Mouse (Mus musculus): Measurements from ENCODE around the gene Fam76a. TPM values are rescaled to one million over a fixed set of nuclear protein-coding genes. Genes with fewer than 3 reads are reported as not detected.

Fam76a gene
- 27.2 and 43.3 TPM in 2 replicates for polyA plus RNA-seq (2014; fragmentation: Nextera tagmentation; extraction: Ambion mirVana)

DNA sequence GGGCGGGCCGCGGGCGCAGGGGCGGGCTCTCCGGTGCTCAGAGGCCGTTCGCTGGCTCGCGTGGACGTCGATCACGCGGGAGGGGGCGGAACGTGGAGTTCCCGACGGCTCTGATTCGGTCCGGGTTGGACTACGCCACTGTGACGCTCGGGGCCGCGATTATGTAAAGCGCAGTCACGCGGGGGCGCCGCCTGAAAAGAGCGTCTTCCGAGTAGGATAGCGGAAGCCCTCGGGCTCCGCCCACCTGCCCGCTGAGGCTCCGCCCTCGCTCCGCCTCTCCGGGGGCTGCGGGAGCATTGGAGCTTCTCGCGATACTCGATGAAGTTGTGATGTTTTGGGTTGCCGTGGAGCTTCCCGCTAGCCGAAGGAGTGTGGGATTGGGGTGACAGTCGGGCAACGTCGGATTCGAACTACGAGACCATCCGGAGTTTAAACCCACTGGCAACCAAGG lies at the start of gene Fam76a:
Gene Fam76a, minus strand, starts transcription at position 1 of the 451 bp plus-strand sequence.
- Histone ChIP-seq H3K4me1 (ENCODE audit: control insufficient read depth, insufficient read depth, low read length) (peaks cover 14% of the 10 kb centered on the region), H3K9me3 (ENCODE audit: control insufficient read depth, low read length) (no peaks in the 10 kb centered on the region), H3K36me3 (ENCODE audit: control insufficient read depth, insufficient read depth, low read length) (peaks cover 6% of the 10 kb centered on the region; the same call in 1 of the 2 replicates), H3K27ac (ENCODE audit: low read depth, low read length) (peak within 1 kb of the TSS; percentile 65), H3K4me3 (ENCODE audit: low read length) (peak within 1 kb of the TSS; percentile 97), H3K9ac (ENCODE audit: low read depth, low read length) (peak within 1 kb of the TSS; percentile 88), H3K4me2 (replicated peaks; ENCODE audit: low read depth, low read length) (peak within 1 kb of the TSS; percentile 91), H3K27me3 (ENCODE audit: control insufficient read depth, insufficient read depth, low read length) (no peaks in the 10 kb centered on the region)
- WGBS: under 1% methylated on average over 50 of the region's 53 CpGs
- peak; percentile 97 for ATAC-seq (ENCODE audit: low FRiP score, low TSS enrichment)

DNA sequence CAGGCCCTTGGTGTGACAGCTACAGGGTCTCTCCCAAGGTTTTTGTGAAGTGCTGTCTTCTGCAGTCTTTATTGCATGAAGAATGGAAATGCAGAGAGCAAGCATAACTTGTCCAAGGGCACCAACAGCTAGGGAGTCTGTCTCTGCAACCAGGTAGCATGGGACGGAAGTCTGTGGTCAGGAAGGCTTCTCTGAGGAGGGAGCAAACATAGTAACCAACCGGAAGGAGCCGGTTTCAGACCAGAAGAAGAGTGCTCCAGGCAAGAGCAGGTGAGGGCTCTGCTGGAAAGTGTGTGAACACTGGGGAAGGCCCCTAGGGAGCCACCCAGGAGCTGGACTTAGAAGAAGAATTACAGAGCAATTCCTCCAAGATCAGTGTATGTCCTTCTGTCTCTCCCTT lies 49.7 kb upstream of the Fam76a start:
- no peaks in the 10 kb centered on the region for H3K9me3 ChIP-seq (ENCODE audit: control insufficient read depth, low read length)
- H3K27me3 ChIP-seq (ENCODE audit: control insufficient read depth, insufficient read depth, low read length): peaks cover 22% of the 10 kb centered on the region
- H3K4me1 ChIP-seq (ENCODE audit: control insufficient read depth, insufficient read depth, low read length): peaks cover 19% of the 10 kb centered on the region
- H3K27ac ChIP-seq (ENCODE audit: low read depth, low read length): no peak overlapping the region
- no peak for ATAC-seq (ENCODE audit: low FRiP score, low TSS enrichment)
- no peak overlapping the region for H3K4me2 ChIP-seq (replicated peaks; ENCODE audit: low read depth, low read length)
- H3K9ac ChIP-seq (ENCODE audit: low read depth, low read length): no peak overlapping the region
- 78% methylated on average over 3 of the region's 3 CpGs for WGBS
- no peaks in the 10 kb centered on the region for H3K36me3 ChIP-seq (ENCODE audit: control insufficient read depth, insufficient read depth, low read length)
- H3K4me3 ChIP-seq (ENCODE audit: low read length): no peak overlapping the region

DNA sequence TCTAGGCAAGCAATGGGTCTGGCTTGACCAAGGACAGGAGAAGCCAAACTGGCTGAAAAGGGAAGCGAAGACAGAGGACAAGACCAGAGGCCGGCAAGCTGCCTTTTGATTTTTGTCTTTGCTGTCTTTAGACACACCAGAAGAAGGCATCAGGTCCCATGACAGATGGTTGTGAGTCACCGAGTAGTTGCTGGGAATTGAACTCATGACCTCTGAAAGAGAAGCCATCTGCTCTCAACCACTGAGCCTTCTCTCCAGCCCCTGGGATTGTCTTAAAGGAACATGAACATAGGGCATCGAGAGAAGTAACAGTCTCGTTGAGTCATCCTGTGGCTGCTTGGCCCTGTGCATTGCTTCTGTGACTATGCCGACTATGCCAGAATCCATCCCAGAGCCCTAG lies 49.2 kb upstream of the Fam76a start:
- ATAC-seq (ENCODE audit: low FRiP score, low TSS enrichment): no peak
- 80% methylated on average over 6 of the region's 6 CpGs for WGBS
- Histone ChIP-seq H3K4me3 (ENCODE audit: low read length) (no peak overlapping the region), H3K4me1 (ENCODE audit: control insufficient read depth, insufficient read depth, low read length) (peaks cover 16% of the 10 kb centered on the region), H3K9ac (ENCODE audit: low read depth, low read length) (no peak overlapping the region), H3K9me3 (ENCODE audit: control insufficient read depth, low read length) (no peaks in the 10 kb centered on the region), H3K27ac (ENCODE audit: low read depth, low read length) (no peak overlapping the region), H3K27me3 (ENCODE audit: control insufficient read depth, insufficient read depth, low read length) (peaks cover 22% of the 10 kb centered on the region), H3K36me3 (ENCODE audit: control insufficient read depth, insufficient read depth, low read length) (no peaks in the 10 kb centered on the region), H3K4me2 (replicated peaks; ENCODE audit: low read depth, low read length) (no peak overlapping the region)

DNA sequence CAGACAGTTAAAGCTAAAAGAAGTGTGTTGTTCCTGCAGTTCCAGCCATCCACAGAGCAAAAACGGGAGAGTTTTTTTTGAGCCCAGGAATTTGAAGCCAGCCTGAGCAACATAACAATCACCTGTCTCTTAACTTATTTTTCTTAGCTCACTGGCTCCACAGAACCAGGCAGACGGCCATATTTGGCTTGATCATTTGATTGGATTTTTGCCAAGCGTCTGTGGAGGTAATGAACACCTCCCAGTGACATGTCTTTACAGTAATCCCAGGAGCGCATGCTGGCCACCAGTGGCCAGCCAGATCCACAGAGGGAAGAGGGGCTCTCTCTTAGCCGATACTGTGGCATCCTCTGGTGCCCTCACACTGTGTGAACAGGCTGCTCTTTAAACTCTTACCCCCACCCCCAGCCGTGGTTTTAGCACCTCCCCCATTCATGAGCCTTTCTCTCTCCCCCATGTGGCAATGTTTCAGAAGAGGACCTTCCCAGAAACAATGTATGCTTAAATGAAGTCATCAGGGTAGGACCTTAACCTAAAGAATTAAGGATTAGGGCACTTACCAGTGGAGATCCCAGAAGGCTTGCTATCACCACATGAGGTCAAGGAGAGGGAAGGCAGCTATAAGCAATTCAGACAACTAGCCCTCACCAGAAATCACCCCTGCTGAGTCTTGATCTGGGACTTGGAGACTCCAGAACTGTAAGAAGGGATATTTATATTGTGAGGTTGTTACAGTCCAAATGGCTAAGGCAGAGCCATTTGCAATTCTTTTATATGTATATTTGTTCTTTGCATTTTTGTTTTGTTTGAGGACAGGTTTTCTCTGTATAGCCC lies 46.0 kb upstream of the Fam76a start:
- Histone ChIP-seq H3K4me2 (replicated peaks; ENCODE audit: low read depth, low read length) (no peak overlapping the region), H3K9ac (ENCODE audit: low read depth, low read length) (no peak overlapping the region), H3K4me1 (ENCODE audit: control insufficient read depth, insufficient read depth, low read length) (no peaks in the 10 kb centered on the region), H3K27me3 (ENCODE audit: control insufficient read depth, insufficient read depth, low read length) (peaks cover 7% of the 10 kb centered on the region; the same call in 1 of the 2 replicates), H3K36me3 (ENCODE audit: control insufficient read depth, insufficient read depth, low read length) (no peaks in the 10 kb centered on the region), H3K4me3 (ENCODE audit: low read length) (no peak overlapping the region), H3K9me3 (ENCODE audit: control insufficient read depth, low read length) (no peaks in the 10 kb centered on the region), H3K27ac (ENCODE audit: low read depth, low read length) (no peak overlapping the region)
- no peak for ATAC-seq (ENCODE audit: low FRiP score, low TSS enrichment)
- 49% methylated on average over 6 of the region's 6 CpGs for WGBS

DNA sequence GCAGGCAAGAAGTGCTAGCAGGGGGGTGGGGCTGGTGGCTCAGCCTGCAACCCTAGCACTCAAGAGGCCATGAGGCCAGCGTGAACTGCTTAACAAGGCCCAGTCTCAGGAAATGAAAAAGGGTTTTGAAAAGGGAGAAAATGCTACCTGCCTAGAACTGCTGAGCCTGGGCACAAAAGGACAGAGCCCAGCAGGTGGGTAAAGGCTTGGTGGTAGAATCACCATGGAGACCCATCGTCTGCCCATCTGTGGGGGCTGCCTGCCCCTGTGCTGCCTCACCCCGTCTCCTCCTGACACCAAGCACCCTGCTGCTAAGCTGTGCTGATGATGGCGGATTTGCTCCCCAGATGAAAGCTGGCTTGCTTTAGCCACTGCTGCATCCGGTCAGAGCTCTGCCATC lies 42.1 kb upstream of the Fam76a start:
- Histone ChIP-seq H3K9ac (ENCODE audit: low read depth, low read length) (no peak overlapping the region), H3K27me3 (ENCODE audit: control insufficient read depth, insufficient read depth, low read length) (no peaks in the 10 kb centered on the region)

DNA sequence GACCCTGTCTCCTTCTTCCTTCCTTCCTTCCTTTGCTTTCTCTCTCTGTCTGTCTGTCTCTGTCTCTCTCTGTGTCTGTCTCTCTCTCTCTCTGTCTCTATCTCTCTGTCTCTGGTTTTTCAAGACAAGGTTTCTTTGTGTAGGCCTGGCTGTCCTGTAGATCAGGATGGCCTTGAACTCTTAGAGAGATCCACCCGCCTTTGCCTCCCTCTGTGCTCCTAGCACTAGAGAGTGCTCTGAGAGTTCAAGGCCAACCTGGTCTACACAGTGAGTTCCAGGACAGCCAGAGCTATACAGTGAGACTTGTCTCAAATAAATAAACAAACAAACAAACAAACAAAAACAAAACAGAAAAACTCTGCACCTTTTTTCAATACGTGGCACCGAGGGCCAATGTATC lies 41.7 kb upstream of the Fam76a start:
- no peaks in the 10 kb centered on the region for H3K36me3 ChIP-seq (ENCODE audit: control insufficient read depth, insufficient read depth, low read length)
- no peak overlapping the region for H3K4me2 ChIP-seq (replicated peaks; ENCODE audit: low read depth, low read length)
- no peak for ATAC-seq (ENCODE audit: low FRiP score, low TSS enrichment)
- H3K4me1 ChIP-seq (ENCODE audit: control insufficient read depth, insufficient read depth, low read length): peaks cover 7% of the 10 kb centered on the region
- H3K9me3 ChIP-seq (ENCODE audit: control insufficient read depth, low read length): no peaks in the 10 kb centered on the region
- H3K4me3 ChIP-seq (ENCODE audit: low read length): no peak overlapping the region
- H3K9ac ChIP-seq (ENCODE audit: low read depth, low read length): no peak overlapping the region
- WGBS: 54% methylated on average over 3 of the region's 3 CpGs
- H3K27me3 ChIP-seq (ENCODE audit: control insufficient read depth, insufficient read depth, low read length): no peaks in the 10 kb centered on the region
- no peak overlapping the region for H3K27ac ChIP-seq (ENCODE audit: low read depth, low read length)

More for the DNA sequence above, 42.1 kb upstream of the Fam76a start:
- Histone ChIP-seq H3K36me3 (ENCODE audit: control insufficient read depth, insufficient read depth, low read length) (no peaks in the 10 kb centered on the region), H3K27ac (ENCODE audit: low read depth, low read length) (no peak overlapping the region), H3K4me1 (ENCODE audit: control insufficient read depth, insufficient read depth, low read length) (peaks cover 4% of the 10 kb centered on the region; the same call in 1 of the 2 replicates), H3K4me2 (replicated peaks; ENCODE audit: low read depth, low read length) (no peak overlapping the region), H3K4me3 (ENCODE audit: low read length) (no peak overlapping the region), H3K9me3 (ENCODE audit: control insufficient read depth, low read length) (no peaks in the 10 kb centered on the region)
- no peak for ATAC-seq (ENCODE audit: low FRiP score, low TSS enrichment)
- 48% methylated on average over 5 of the region's 5 CpGs for WGBS

DNA sequence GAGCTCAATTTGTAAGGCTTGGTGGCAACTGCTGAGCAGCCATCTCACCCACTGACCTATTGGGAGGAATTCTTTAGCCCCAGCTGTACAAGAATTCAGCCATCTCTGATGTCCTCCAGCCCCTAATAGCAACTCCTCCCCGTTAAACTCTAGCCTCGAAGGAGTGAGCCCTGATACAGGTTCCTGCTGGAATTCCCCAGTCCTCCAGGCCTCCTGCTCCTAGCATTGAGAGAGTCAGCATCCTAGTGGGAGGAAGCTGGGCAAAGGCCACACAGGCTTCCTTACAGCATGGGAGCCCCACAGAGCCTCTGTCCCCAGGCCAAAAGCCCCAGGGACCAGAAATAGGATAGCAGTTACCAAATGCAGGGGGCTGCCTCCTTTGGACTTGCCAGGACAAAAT lies 41.1 kb upstream of the Fam76a start:
- no peak overlapping the region for H3K4me2 ChIP-seq (replicated peaks; ENCODE audit: low read depth, low read length)
- no peaks in the 10 kb centered on the region for H3K36me3 ChIP-seq (ENCODE audit: control insufficient read depth, insufficient read depth, low read length)
- no peak overlapping the region for H3K9ac ChIP-seq (ENCODE audit: low read depth, low read length)
- no peaks in the 10 kb centered on the region for H3K9me3 ChIP-seq (ENCODE audit: control insufficient read depth, low read length)
- peaks cover 13% of the 10 kb centered on the region for H3K4me1 ChIP-seq (ENCODE audit: control insufficient read depth, insufficient read depth, low read length)
- H3K27me3 ChIP-seq (ENCODE audit: control insufficient read depth, insufficient read depth, low read length): no peaks in the 10 kb centered on the region
- no peak overlapping the region for H3K4me3 ChIP-seq (ENCODE audit: low read length)
- no peak overlapping the region for H3K27ac ChIP-seq (ENCODE audit: low read depth, low read length)
- no peak for ATAC-seq (ENCODE audit: low FRiP score, low TSS enrichment)
- 26% methylated on average over 2 of the region's 2 CpGs for WGBS

DNA sequence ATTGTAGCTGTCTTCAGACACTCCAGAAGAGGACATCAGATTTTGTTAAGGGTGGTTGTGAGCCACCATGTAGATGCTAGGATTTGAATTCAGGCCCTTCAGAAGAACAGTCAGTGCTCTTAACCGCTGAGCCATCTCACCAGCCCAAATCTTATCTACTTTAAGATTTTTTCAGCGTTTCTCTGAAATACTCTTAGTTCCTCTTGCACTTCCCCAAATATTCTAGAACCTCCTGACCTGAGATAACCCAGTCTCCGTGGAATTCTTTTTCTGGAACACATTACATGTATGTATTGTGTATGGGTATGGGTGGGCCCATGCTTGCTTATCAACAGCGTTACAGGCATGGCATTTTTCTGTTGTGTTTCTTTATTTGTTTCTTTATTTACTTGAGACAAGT lies 40.3 kb upstream of the Fam76a start:
- Histone ChIP-seq H3K36me3 (ENCODE audit: control insufficient read depth, insufficient read depth, low read length) (no peaks in the 10 kb centered on the region), H3K9ac (ENCODE audit: low read depth, low read length) (no peak overlapping the region), H3K27ac (ENCODE audit: low read depth, low read length) (no peak overlapping the region), H3K9me3 (ENCODE audit: control insufficient read depth, low read length) (no peaks in the 10 kb centered on the region), H3K4me1 (ENCODE audit: control insufficient read depth, insufficient read depth, low read length) (peaks cover 13% of the 10 kb centered on the region), H3K4me3 (ENCODE audit: low read length) (no peak overlapping the region), H3K4me2 (replicated peaks; ENCODE audit: low read depth, low read length) (no peak overlapping the region), H3K27me3 (ENCODE audit: control insufficient read depth, insufficient read depth, low read length) (no peaks in the 10 kb centered on the region)
- ATAC-seq (ENCODE audit: low FRiP score, low TSS enrichment): no peak
- WGBS: 97% methylated on average over 4 of the region's 4 CpGs

DNA sequence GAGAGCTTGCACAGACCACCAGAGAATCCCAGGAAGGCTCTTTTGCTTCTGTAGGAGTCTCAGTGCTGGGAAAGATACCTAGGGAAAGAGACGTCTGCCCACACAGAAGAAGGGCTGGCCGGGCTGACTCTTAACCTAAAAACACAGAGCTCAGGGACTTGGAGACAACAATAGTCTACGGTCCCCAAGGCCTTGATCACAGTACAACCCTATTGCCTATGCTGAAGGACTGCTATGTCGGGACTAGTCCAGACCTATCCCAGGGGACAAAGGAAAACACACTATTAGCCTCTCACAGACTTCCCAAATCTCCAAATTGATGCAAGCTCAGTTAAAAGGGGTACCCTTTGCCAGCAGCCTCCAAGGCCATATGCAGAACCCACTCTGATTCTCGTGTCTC lies 39.5 kb upstream of the Fam76a start:
- Histone ChIP-seq H3K4me1 (ENCODE audit: control insufficient read depth, insufficient read depth, low read length) (peaks cover 13% of the 10 kb centered on the region), H3K27me3 (ENCODE audit: control insufficient read depth, insufficient read depth, low read length) (no peaks in the 10 kb centered on the region), H3K9ac (ENCODE audit: low read depth, low read length) (no peak overlapping the region), H3K4me3 (ENCODE audit: low read length) (no peak overlapping the region), H3K4me2 (replicated peaks; ENCODE audit: low read depth, low read length) (no peak overlapping the region), H3K27ac (ENCODE audit: low read depth, low read length) (no peak overlapping the region), H3K9me3 (ENCODE audit: control insufficient read depth, low read length) (no peaks in the 10 kb centered on the region), H3K36me3 (ENCODE audit: control insufficient read depth, insufficient read depth, low read length) (no peaks in the 10 kb centered on the region)
- no peak for ATAC-seq (ENCODE audit: low FRiP score, low TSS enrichment)
- 78% methylated on average over 5 of the region's 5 CpGs for WGBS

Data from kidney, embryonic 14.5 days (tissue).